Mouse (Mus musculus) retina, adult 2 months (tissue): ENCODE measurements around the gene Gm13178.

Experiments used
- DNase-seq: peaks from one replicate; pipeline ENCODE4 v3.0.0-alpha.2; 2012; ENCODE audit warnings: low read depth, low spot score

Gm13178 gene

GRCm38 (mm10) chr4:144721304-144721703 is at the start of gene Gm13178:
TSS of gene Gm13178 (minus strand) at chr4:144721404.
- DNase-seq: no peak

GRCm38 (mm10) chr4:144765722-144766121 is 44.5 kb upstream of the Gm13178 start:
- DNase-seq: no peak

- DNase-seq: no peak
Observed at GRCm38 (mm10) chr4:144749139-144749538, 27.9 kb upstream of the Gm13178 start.

- no peak for DNase-seq
Observed at GRCm38 (mm10) chr4:144719691-144720090, 1.5 kb downstream of the Gm13178 start.

GRCm38 (mm10) chr4:144718288-144718687 is 2.9 kb downstream of the Gm13178 start:
- no peak for DNase-seq

- no peak for DNase-seq
Observed at GRCm38 (mm10) chr4:144686268-144686667, 34.9 kb downstream of the Gm13178 start, which contains the start of gene Gm436. TSS of gene Gm436 (minus strand) at chr4:144686368.
